Mouse (Mus musculus) thymus, postnatal 4 days (tissue): Measurements from ENCODE around the gene Mrpl43.

Source experiments
- DNase-seq: peaks from one replicate; pipeline ENCODE4 v3.0.0; 2021

The Mrpl43 gene

GRCm38 (mm10) chr19:45028746-45029145 is 22.5 kb upstream of the Mrpl43 start:
- no peak for DNase-seq

DNA sequence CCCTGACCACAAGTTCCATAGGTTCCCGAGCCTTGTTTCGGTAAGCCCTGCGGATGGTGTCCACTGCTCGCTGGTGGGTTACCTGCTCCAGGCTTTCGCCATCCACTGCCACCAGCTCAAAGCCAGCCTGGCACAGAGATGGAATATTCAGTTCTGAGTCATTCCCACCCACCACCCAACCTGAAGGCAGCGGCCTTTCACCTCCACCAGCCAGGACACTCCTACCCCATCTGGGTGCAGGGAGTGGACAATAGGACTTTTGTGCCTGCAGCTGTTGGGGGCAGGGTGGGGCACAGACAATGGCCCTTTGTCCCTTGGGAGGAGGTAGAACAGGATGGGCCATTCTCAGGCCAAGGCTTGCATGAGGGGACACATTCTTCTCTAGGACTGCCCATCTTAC is 21.6 kb upstream of the Mrpl43 start:
- DNase-seq: no peak

GRCm38 (mm10) chr19:45026958-45027670 is 20.9 kb upstream of the Mrpl43 start:
- no peak for DNase-seq

GRCm38 (mm10) chr19:45025937-45026568 is 19.8 kb upstream of the Mrpl43 start:
- DNase-seq: no peak

DNA sequence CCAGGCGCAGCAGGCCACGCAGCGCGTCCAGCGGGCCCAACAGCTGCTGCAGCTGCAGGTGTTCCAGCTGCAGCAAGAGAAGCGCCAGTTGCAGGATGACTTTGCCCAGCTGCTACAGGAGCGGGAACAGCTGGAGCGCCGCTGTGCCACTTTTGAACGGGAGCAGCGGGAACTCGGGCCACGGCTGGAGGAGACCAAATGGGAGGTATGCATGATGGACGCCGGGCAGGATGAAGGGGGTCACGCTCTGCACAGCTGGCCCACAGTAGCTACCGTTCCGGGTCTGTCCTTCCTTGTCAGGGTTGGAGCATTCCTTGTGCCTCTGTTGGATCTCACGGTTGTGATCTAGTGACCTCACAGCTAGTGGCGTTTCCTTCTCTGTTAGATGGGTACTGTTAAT is 18.5 kb upstream of the Mrpl43 start:
- peak; percentile 8 for DNase-seq

- no peak for DNase-seq
Observed at GRCm38 (mm10) chr19:45023993-45024392, 17.8 kb upstream of the Mrpl43 start.

DNA sequence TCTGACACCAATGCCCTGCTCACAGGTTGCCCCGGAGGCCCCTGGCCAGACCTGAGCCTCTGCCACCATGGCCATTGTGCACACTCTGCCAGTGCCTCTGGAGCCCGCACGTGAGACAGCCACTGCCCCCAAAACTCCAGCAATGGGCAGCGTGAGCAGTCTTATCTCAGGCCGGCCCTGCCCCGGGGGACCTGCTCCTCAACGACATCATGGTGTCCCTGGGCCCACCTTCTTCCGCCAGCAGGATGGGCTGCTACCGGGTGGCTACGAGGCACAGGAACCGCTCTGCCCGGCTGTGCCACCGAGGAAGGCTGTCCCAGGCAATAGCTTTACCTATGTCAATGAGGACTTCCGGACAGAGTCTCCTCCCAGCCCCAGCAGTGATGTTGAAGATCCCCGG is 15.1 kb upstream of the Mrpl43 start:
- no peak for DNase-seq

- DNase-seq: no peak
Observed at GRCm38 (mm10) chr19:45020348-45020747, 14.1 kb upstream of the Mrpl43 start.

DNA sequence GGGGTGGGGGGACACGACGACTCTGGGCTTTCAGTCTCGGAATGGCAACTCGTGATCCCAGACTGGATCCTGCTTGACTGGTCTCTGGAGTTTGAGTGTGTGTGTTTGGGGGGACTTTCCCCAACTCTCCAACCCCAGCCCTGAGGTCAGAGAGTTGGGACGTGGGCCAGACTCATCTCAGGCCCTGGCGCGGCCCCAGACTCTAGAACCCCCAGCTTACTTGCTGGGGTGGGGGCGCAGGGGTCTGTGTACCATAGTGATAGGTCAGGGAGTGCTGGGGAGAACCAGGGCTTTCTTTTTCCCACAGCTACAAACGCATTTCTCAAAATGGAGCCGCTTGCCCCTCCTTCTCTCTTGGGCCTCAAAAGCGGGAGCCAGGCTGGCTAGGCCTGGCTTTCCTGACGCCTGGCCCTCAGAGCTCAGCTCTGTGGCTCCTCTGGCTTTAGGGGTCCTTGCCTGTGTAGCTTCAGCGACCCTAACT is 12.1 kb upstream of the Mrpl43 start:
- DNase-seq: no peak

DNA sequence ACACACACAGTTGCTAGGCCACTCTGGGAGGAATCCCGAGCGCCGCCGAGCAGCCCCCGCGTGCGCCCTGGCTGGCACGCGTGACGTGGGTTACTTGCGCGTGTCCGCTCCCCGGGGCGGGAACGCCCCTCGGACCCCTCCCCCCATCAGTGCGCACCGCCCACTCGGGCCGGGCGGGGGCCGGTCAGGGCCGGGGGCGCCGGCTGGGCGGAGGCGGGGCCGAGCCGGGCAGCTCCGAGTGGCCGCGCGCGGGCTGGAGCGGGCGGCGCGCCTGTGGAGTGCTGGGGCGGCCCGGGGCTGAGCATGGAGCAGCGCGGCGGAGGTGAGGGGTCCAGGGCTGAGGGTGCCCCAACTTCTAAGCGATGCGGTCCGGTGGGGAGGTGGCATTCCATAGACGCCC is 11.7 kb upstream of the Mrpl43 start:
- DNase-seq: peak; percentile 59

DNA sequence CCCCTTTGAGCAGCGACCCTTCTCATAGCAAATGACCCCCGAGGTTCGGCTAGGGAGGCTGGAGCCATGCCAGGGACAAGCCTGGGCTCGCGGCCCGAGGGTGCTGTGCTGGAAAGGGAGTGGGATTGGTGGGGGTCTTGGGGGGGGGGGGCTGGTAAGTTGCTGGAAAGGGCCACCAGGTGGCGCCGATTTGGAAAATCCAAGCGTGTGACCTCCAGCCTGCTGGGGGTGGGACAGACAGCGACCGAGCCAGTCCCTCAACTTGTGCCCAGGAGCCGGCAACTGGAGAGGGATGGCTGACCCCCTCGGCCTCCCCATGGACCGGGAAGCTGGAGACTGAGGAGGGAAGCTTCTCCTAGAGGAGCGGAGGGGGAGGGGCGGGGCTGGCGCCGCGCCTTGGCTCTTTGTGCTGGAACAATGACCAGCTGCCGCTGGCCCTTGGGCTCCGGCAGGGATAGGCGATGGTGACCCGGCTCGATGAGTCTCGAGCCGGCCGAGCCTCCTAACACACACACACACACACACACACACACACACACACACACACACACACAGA is 11.1 kb upstream of the Mrpl43 start:
- DNase-seq: peak; percentile 66

GRCm38 (mm10) chr19:45016341-45017215 is 10.3 kb upstream of the Mrpl43 start:
- no peak for DNase-seq

GRCm38 (mm10) chr19:45015518-45016281 is 9.5 kb upstream of the Mrpl43 start:
- peak; percentile 85 for DNase-seq

- DNase-seq: peak; percentile 68
Observed at GRCm38 (mm10) chr19:45014981-45015402, 8.8 kb upstream of the Mrpl43 start.

DNA sequence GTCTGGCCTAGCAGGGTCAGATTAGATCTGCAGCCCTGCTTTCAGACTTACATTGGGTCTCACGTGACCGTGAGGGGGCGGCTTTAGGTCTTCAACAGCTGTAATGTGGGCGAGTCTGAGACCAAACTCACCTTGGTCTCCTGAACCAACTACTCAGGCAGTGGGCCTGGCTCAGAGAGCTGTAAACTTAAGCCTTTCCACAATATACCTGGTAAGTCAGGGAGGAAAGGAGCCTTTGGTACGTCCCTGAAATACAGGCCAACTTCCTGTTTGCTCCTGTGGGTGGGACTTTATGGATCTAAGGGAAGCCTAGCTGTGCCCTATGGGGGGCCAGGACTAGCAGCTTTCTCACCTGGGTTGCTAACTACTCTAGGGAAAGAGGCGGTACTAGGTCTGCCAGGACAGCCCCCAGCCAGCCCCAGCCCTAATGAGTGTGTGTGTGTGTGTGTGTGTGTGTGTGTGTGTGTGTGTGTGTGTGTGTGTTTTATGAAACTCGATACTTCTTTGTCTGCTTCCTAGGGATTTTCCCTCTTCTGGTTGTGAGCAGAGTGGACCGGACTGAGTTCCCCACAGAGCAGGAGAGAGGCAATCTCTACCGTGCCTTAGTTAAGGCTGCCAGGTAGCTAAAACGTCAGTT is 8.2 kb upstream of the Mrpl43 start, which contains the start of gene Lzts2:
TSS of gene Lzts2 (plus strand) at position 80 of the 637 bp plus-strand sequence.
- peak; percentile 36 for DNase-seq

- DNase-seq: no peak
Observed at GRCm38 (mm10) chr19:45013581-45014225, 7.5 kb upstream of the Mrpl43 start.

GRCm38 (mm10) chr19:45012636-45013035 is 6.4 kb upstream of the Mrpl43 start:
- peak; percentile 11 for DNase-seq

- peak; percentile 7 for DNase-seq
Observed at GRCm38 (mm10) chr19:45012219-45012618, 6.0 kb upstream of the Mrpl43 start.

DNA sequence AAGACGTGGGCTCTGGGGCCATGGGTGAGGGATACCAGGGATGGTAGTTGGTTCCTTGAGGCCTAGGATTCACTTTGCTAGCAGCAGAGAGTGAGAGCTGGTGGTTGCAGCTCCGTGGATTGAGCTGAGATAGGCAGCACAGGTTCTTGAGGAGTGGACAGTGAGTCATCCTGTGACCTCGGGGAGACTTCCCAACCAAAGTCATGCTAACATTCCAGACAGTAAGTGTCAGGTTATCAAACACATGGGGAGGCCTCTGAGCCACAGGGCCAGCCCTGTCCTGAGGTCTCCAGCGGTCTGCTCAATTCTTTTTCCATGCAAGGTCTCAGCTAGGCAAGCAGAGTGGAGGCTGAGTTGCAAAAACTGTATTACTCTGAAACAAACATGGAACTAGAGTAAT is 4.4 kb upstream of the Mrpl43 start:
- no peak for DNase-seq

DNA sequence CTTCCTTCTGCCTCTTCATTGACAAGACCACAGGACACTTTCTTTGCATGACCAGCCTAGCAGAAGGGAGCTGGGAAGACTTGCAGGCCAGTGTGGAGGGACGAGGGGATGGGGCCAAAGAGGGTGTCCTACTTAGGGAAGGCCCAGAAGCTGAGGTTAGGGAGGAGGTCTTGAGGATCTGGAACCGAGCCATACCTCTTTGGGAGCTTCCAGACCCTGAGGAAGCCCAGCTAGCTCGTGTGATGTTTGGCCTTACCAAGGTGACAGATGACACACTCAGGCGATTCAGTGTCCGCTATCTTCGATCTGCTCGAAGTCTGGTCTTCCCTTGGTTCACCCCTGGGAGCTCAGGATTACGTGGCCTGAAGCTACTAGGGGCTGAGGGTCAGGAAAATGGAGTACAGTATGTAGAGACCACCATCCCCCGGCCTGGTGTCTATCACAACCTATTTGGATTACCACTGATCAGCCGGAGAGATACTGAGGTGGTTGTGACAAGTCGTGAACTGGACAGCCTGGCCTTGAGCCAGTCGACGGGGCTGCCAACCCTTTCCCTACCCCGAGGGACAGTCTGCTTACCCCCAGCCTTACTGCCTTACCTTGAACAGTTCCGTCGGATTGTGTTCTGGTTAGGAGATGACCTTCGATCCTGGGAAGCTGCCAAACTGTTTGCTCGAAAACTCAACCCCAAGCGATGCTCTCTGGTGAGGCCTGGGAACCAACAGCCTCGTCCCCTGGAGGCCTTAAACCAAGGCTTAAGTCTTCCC is 1.4 kb upstream of the Mrpl43 start:
- DNase-seq: no peak
